In genomic region chr19:33188766-33189165, GRCm38 (mm10) we compare ENCODE assay signal across 20 mouse cellular contexts.
"Had no signal": no experiment of that assay in that cellular context is flagged by ENCODE, and none has a peak within 500 bp of the region (broad histone marks: within the 10 kb centered on the region; RNA-seq: fewer than 3 reads in every experiment).

No protein-coding gene starts in this region.

- H3K9me3 ChIP-seq: kidney, embryonic 15.5 days; midbrain, embryonic 12.5 days; midbrain, embryonic 15.5 days; neural tube, embryonic 12.5 days; neural tube, embryonic 15.5 days; stomach, embryonic 15.5 days had no signal

- H3K4me1 ChIP-seq: kidney, embryonic 15.5 days; midbrain, embryonic 12.5 days; midbrain, embryonic 15.5 days; neural tube, embryonic 12.5 days; neural tube, embryonic 15.5 days; stomach, embryonic 15.5 days had no signal

- DNase-seq: kidney, postnatal 10 days; layer of hippocampus, postnatal 36 days; liver, postnatal 0 days; lung, embryonic 14.5 days; right cerebral cortex, adult 18-20 months; right cerebral cortex, postnatal 14 days; right cerebral cortex, postnatal 4 days; spleen, adult 18-20 months; thymus, adult 2 months; thymus, postnatal 14 days; thymus, postnatal 4 days had no signal

- H3K4me3 ChIP-seq: kidney, embryonic 15.5 days; left cerebral cortex, adult 2 months; midbrain, embryonic 12.5 days; midbrain, embryonic 15.5 days; neural tube, embryonic 12.5 days; neural tube, embryonic 15.5 days; stomach, embryonic 15.5 days had no signal

- H3K27ac ChIP-seq: kidney, embryonic 15.5 days; left cerebral cortex, adult 2 months; liver, embryonic 14.5 days; macrophage; midbrain, embryonic 12.5 days; midbrain, embryonic 15.5 days; neural tube, embryonic 12.5 days; neural tube, embryonic 15.5 days; stomach, embryonic 15.5 days had no signal

- H3K36me3 ChIP-seq: kidney, embryonic 15.5 days; midbrain, embryonic 12.5 days; midbrain, embryonic 15.5 days; neural tube, embryonic 12.5 days; neural tube, embryonic 15.5 days; stomach, embryonic 15.5 days had no signal

- H3K27me3 ChIP-seq: kidney, embryonic 15.5 days; midbrain, embryonic 12.5 days; midbrain, embryonic 15.5 days; neural tube, embryonic 12.5 days; neural tube, embryonic 15.5 days; stomach, embryonic 15.5 days had no signal
